Comparison of ENCODE assay signal across 8 mouse cellular contexts in genomic region chr19:44930744-44931453, GRCm38 (mm10). TPM values are rescaled to one million over a fixed set of nuclear protein-coding genes. Genes with fewer than 3 reads are reported as not detected.
A peak's percentile ranks its signal among the peaks of the same experiment; 100 is the strongest.
DNase-seq lines count a peak whose midpoint lies in the region; ATAC-seq and TF ChIP-seq lines count a peak whose summit lies in the region.

Gene Slf2, plus strand, starts transcription at chr19:44931151.

- peak; percentile 98 for DNase-seq in CD4-positive helper T cell, adult 2 months (ENCODE audit: low read depth, low spot score)
- peak; percentile 96 for DNase-seq in brain, embryonic 18.5 days (ENCODE audit: low read depth, low spot score)
- DNase-seq in kidney, postnatal 0 days (ENCODE audit: low spot score) = peak; percentile 99
- DNase-seq in liver, embryonic 11.5 days (ENCODE audit: low spot score) = peak; percentile 97
- DNase-seq in naive thymus-derived CD4-positive, alpha-beta T cell, adult 2 months (ENCODE audit: low read depth) = peak; percentile 98

- H3K4me1 ChIP-seq in heart, embryonic 12.5 days (replicated peaks) = peaks cover 52% of the 10 kb centered on the region
- peaks cover 3% of the 10 kb centered on the region for H3K4me1 ChIP-seq in kidney, postnatal 0 days (replicated peaks; ENCODE audit: insufficient read depth, low read length)
- H3K4me1 ChIP-seq in liver, embryonic 11.5 days (replicated peaks; ENCODE audit: control insufficient read depth, insufficient read depth, low read length) = peaks cover 25% of the 10 kb centered on the region
- H3K4me1 ChIP-seq in stomach, embryonic 14.5 days (ENCODE audit: control insufficient read depth, insufficient read depth, low read length) = peaks cover 19% of the 10 kb centered on the region; the same call in 1 of the 2 replicates

- H3K36me3 ChIP-seq in heart, embryonic 12.5 days = peaks cover 14% of the 10 kb centered on the region
- peaks cover 11% of the 10 kb centered on the region; the same call in 1 of the 2 replicates for H3K36me3 ChIP-seq in kidney, postnatal 0 days (ENCODE audit: insufficient read depth, low read length)
- H3K36me3 ChIP-seq in liver, embryonic 11.5 days (ENCODE audit: control insufficient read depth, insufficient read depth, low read length) = peaks cover 12% of the 10 kb centered on the region
- H3K36me3 ChIP-seq in stomach, embryonic 14.5 days (ENCODE audit: control insufficient read depth, insufficient read depth, low read length) = peaks cover 12% of the 10 kb centered on the region

- peak; percentile 59 for TF ChIP-seq CTCF in kidney, postnatal 0 days (IDR thresholded peaks at IDR 0.05; ENCODE audit: low read depth)

- no peaks in the 10 kb centered on the region for H3K27me3 ChIP-seq in heart, embryonic 12.5 days (replicated peaks)
- H3K27me3 ChIP-seq in kidney, postnatal 0 days (ENCODE audit: insufficient read depth, low read length) = no peaks in the 10 kb centered on the region
- no peaks in the 10 kb centered on the region for H3K27me3 ChIP-seq in liver, embryonic 11.5 days (replicated peaks; ENCODE audit: control insufficient read depth, insufficient read depth, low read length)
- no peaks in the 10 kb centered on the region for H3K27me3 ChIP-seq in stomach, embryonic 14.5 days (ENCODE audit: control insufficient read depth, insufficient read depth, low read length)

- H3K9ac ChIP-seq in heart, embryonic 12.5 days = peak within 1 kb of the TSS; percentile 89
- peak within 1 kb of the TSS; percentile 59 for H3K9ac ChIP-seq in kidney, postnatal 0 days (ENCODE audit: low read depth, low read length)
- peak within 1 kb of the TSS; percentile 75 for H3K9ac ChIP-seq in liver, embryonic 11.5 days (ENCODE audit: low read depth, low read length)
- H3K9ac ChIP-seq in stomach, embryonic 14.5 days (replicated peaks; ENCODE audit: low read depth, low read length) = peak within 1 kb of the TSS; percentile 68

- under 1% methylated on average over 53 of the region's 55 CpGs for WGBS in heart, embryonic 12.5 days
- under 1% methylated on average over 54 of the region's 55 CpGs for WGBS in kidney, postnatal 0 days
- under 1% methylated on average over 55 of the region's 55 CpGs for WGBS in liver, embryonic 11.5 days
- WGBS in stomach, embryonic 14.5 days = under 1% methylated on average over 55 of the region's 55 CpGs

- H3K4me3 ChIP-seq in heart, embryonic 12.5 days = peak within 1 kb of the TSS; percentile 96
- peak within 1 kb of the TSS; percentile 70 for H3K4me3 ChIP-seq in kidney, postnatal 0 days (replicated peaks; ENCODE audit: low read depth, low read length)
- H3K4me3 ChIP-seq in liver, embryonic 11.5 days (ENCODE audit: low read depth, low read length) = peak within 1 kb of the TSS; percentile 80
- H3K4me3 ChIP-seq in stomach, embryonic 14.5 days (ENCODE audit: low read depth, low read length) = peak within 1 kb of the TSS; percentile 83

- H3K27ac ChIP-seq in heart, embryonic 12.5 days (ENCODE audit: poor library complexity, severe bottlenecking) = peak within 1 kb of the TSS; percentile 92
- peak within 1 kb of the TSS; percentile 86 for H3K27ac ChIP-seq in kidney, postnatal 0 days
- peak within 1 kb of the TSS; percentile 66; the same call in 1 of the 2 replicates for H3K27ac ChIP-seq in liver, embryonic 11.5 days (ENCODE audit: low read depth, low read length)
- H3K27ac ChIP-seq in stomach, embryonic 14.5 days (ENCODE audit: low read length) = peak within 1 kb of the TSS; percentile 91

- peak within 1 kb of the TSS; percentile 82 for H3K4me2 ChIP-seq in heart, embryonic 12.5 days
- peak within 1 kb of the TSS; percentile 55 for H3K4me2 ChIP-seq in kidney, postnatal 0 days (ENCODE audit: low read length)
- peak within 1 kb of the TSS; percentile 85 for H3K4me2 ChIP-seq in liver, embryonic 11.5 days
- peak within 1 kb of the TSS; percentile 85 for H3K4me2 ChIP-seq in stomach, embryonic 14.5 days (replicated peaks; ENCODE audit: low read depth, low read length)

- peak; percentile 95 for ATAC-seq in erythroid progenitor cell, adult 5-6 weeks (replicated peaks; ENCODE audit: low FRiP score, poor library complexity, severe bottlenecking)
- ATAC-seq in heart, embryonic 12.5 days (ENCODE audit: insufficient number of reproducible peaks, low FRiP score) = peak; percentile 98
- peak; percentile 96 for ATAC-seq in kidney, postnatal 0 days (replicated peaks; ENCODE audit: low FRiP score, low read depth)
- ATAC-seq in liver, embryonic 11.5 days (replicated peaks; ENCODE audit: low FRiP score) = peak; percentile 97
- peak; percentile 98 for ATAC-seq in stomach, embryonic 14.5 days (ENCODE audit: insufficient number of reproducible peaks, insufficient read depth, low FRiP score, low read depth)

- H3K9me3 ChIP-seq in heart, embryonic 12.5 days (replicated peaks) = no peaks in the 10 kb centered on the region
- H3K9me3 ChIP-seq in kidney, postnatal 0 days (replicated peaks; ENCODE audit: low read length) = no peaks in the 10 kb centered on the region
- H3K9me3 ChIP-seq in liver, embryonic 11.5 days (ENCODE audit: control insufficient read depth, low read length) = no peaks in the 10 kb centered on the region
- no peaks in the 10 kb centered on the region for H3K9me3 ChIP-seq in stomach, embryonic 14.5 days (ENCODE audit: control insufficient read depth, low read depth, low read length)

RNA-seq across cellular contexts. Expression of gene Slf2, which starts in this region (rescaled TPM):
- 17.7 and 27.2 TPM in 2 replicates for total RNA-seq in erythroid progenitor cell, adult 5-6 weeks (2015; ENCODE audit: low replicate concordance)
- 26.5 and 29.4 TPM in 2 replicates for total RNA-seq in erythroid progenitor cell, adult 5-6 weeks (2017; ENCODE audit: low replicate concordance)
- 51.4 and 52.3 TPM in 2 replicates for polyA plus RNA-seq in heart, embryonic 12.5 days (2016; fragmentation: Nextera tagmentation; extraction: Ambion mirVana)
- 19.4 and 21.7 TPM in 2 replicates for polyA plus RNA-seq in kidney, postnatal 0 days (2015; fragmentation: Nextera tagmentation; extraction: Ambion mirVana)
- 49.8 and 50.1 TPM in 2 replicates for polyA plus RNA-seq in liver, embryonic 11.5 days (2014; fragmentation: Nextera tagmentation; extraction: Ambion mirVana)
- 56.5 and 56.7 TPM in 2 replicates for polyA plus RNA-seq in stomach, embryonic 14.5 days (2014; fragmentation: Nextera tagmentation; extraction: Ambion mirVana)

Comparison
In these comparisons a context has a peak if more than half of its experiments do, and no peak if none do; other contexts are left out.
1. Peak in every context shown above with its lines: DNase-seq, ATAC-seq, H3K4me3 ChIP-seq and H3K27ac ChIP-seq.